Mouse (Mus musculus) lung, embryonic 15.5 days (tissue): ENCODE results near the gene Rft1. TPM values are rescaled to one million over a fixed set of nuclear protein-coding genes. Genes with fewer than 3 reads are reported as not detected.
"Not testable (repeated sequence)": the region's sequence is repeated elsewhere in the genome, so short reads cannot be mapped to it uniquely, and the experiment has no call there.

ENCODE experiments used
- ATAC-seq: fragments of 200-750 bp; cut with Nextera tagmentation; 2 replicates; pipeline ENCODE4 v1.8.0; 2017; ENCODE audit warnings: moderate number of reproducible peaks, borderline replicate concordance; ENCODE audit not compliant: low FRiP score, low TSS enrichment; ENCODE audit errors: extremely low read depth
- H3K27ac ChIP-seq: fragments of 300-500 bp; sonication (generic); 2 replicates; pipeline ENCODE4 v1.5.1; 2015; ENCODE audit warnings: moderate library complexity, mild to moderate bottlenecking, inconsistent platforms
- H3K27me3 ChIP-seq: fragments of 300-500 bp; sonication (generic); 2 replicates; pipeline ENCODE4 v1.6.1; 2015; ENCODE audit warnings: inconsistent platforms
- H3K36me3 ChIP-seq: fragments of 300-500 bp; sonication (generic); 2 replicates; pipeline ENCODE4 v1.6.1; 2015; ENCODE audit warnings: inconsistent platforms
- H3K4me1 ChIP-seq: fragments of 300-500 bp; sonication (generic); 2 replicates; pipeline ENCODE4 v1.6.1; 2015; ENCODE audit warnings: inconsistent platforms
- H3K4me2 ChIP-seq: fragments of 300-500 bp; sonication (generic); 2 replicates; pipeline ENCODE4 v1.6.1; 2015; ENCODE audit warnings: inconsistent platforms, mild to moderate bottlenecking, moderate library complexity
- H3K4me3 ChIP-seq: fragments of 300-500 bp; sonication (generic); 2 replicates; pipeline ENCODE4 v1.5.1; 2015; ENCODE audit warnings: mild to moderate bottlenecking, inconsistent platforms
- H3K9ac ChIP-seq: fragments of 300-500 bp; sonication (generic); 2 replicates; pipeline ENCODE4 v1.6.1; 2015; ENCODE audit warnings: inconsistent platforms
- H3K9me3 ChIP-seq: fragments of 300-500 bp; sonication (generic); 2 replicates; pipeline ENCODE4 v1.6.1; 2016; ENCODE audit warnings: inconsistent platforms
- WGBS: fragments of 180-500 bp; shearing (Covaris S2); methylation state at CpG from one replicate; pipeline ENCODE4 v1.1.7; 2015; 5-methylcytosine and 5-hydroxymethylcytosine counted together
- polyA plus RNA-seq: library from polyadenylated mRNA; unstranded; fragments of >200 nt; fragmentation: Nextera tagmentation; extraction: Ambion mirVana; gene quantifications from 2 replicates; pipeline ENCODE4 v1.2.1, GENCODE M21; 2015

The Rft1 gene
- polyA plus RNA-seq, 1 experiment from 2014 or later, result 17.8 TPM

DNA sequence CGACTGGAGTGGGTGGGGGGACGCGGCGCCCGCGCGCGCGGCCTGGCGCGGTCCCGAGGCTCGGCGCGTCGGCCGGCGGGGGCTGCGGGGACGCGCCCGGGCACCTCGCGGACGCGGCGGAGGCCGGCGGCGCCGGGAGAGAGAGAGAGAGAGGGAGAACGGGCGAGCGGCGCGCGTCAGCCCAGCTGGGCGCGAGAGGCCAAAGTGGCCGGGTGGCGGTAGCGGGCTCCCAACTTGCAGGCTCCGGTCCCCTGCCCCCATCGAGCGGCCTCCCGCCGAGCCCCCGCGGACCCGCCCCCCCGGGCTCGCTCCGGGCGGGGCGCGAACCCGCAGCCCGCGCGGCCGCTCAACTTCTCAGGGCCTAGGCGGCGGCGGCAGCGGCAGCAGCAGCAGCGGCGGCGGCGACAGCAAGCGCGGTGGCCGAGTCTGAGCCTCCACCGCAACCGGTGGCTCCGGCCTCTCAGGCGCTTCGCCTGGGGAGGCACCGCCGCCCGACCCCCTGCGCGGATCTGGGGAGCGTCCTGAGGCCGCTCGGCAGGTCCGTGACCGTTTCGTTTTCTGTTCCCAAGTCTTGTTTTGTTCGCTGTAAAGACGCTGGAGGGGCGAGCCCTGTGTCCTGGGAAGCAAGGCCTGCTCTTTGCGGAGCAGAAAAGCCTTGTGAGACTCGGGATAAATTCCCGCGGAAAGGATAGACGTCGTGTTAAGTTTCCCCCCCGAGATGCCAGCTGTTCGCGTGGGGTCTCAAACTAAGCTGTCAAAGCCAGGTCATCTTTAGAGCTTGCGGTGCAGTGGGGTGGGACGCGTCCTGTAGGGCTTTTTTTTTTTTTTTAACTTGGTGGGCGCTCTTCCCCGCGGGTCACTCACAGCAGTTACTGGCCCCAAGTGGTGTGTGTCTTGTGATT, 62.1 kb downstream of the Rft1 start:
- Histone ChIP-seq H3K9ac (peak overlapping the region; percentile 71), H3K27ac (peak overlapping the region; percentile 87), H3K4me3 (peak overlapping the region; percentile 68), H3K9me3 (no peaks in the 10 kb centered on the region), H3K27me3 (peaks cover 17% of the 10 kb centered on the region), H3K36me3 (no peaks in the 10 kb centered on the region), H3K4me1 (peaks cover 13% of the 10 kb centered on the region; the same call in 1 of the 2 replicates), H3K4me2 (peak overlapping the region; percentile 94)
- WGBS, result under 1% methylated on average over 57 of the region's 106 CpGs
- peak; percentile 63 for ATAC-seq

DNA sequence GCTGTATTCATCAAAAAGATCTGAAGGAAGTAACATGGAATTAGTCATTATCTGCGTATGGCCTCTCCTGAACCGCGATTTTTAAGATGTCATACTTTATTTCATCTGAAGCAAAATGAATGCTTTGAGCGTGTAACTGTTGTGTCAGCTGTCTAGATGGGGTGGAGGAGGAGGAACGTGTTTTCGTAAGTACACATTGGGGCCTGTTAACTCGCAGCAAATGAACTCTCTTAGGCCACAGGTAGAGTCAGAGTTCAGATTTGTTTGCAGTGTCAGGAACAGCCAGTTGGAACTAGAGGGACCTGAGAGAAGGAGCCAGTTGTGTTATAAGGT, 62.8 kb downstream of the Rft1 start:
- H3K9me3 ChIP-seq, result no peaks in the 10 kb centered on the region
- peak overlapping the region; percentile 71; the same call in 1 of the 2 replicates for H3K9ac ChIP-seq
- H3K4me2 ChIP-seq, result peak overlapping the region; percentile 94
- no peak for ATAC-seq
- H3K27ac ChIP-seq, result no peak overlapping the region
- WGBS, result 6% methylated on average over 7 of the region's 7 CpGs
- no peaks in the 10 kb centered on the region for H3K36me3 ChIP-seq
- H3K27me3 ChIP-seq, result peaks cover 17% of the 10 kb centered on the region
- peaks cover 13% of the 10 kb centered on the region; the same call in 1 of the 2 replicates for H3K4me1 ChIP-seq
- H3K4me3 ChIP-seq, result peak overlapping the region; percentile 68

DNA sequence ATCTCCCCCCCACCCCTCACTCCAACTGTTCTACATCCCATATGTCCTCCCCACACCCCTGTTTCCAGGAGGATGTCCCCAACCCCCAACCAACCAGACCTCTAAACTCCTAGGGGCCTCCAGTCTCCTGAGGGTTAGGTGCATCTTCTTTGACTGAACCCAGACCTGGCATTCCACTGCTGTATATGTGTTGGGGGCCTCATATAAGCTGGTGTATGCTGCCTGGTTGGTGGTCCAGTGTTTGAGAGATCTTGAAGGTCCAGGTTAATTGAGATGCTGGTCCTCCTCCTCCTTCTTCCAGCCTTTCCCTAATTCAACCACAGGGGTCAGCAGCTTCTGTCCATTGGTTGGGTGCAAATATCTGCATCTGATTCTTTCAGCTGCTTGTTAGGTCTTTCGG, 64.5 kb downstream of the Rft1 start:
- not testable (repeated sequence) for H3K4me2 ChIP-seq, H3K27ac ChIP-seq, H3K9ac ChIP-seq, H3K9me3 ChIP-seq, H3K4me3 ChIP-seq, ATAC-seq, H3K36me3 ChIP-seq
- peaks cover 13% of the 10 kb centered on the region; the same call in 1 of the 2 replicates for H3K4me1 ChIP-seq
- peaks cover 17% of the 10 kb centered on the region for H3K27me3 ChIP-seq
- 90% methylated on average over 1 of the region's 1 CpGs for WGBS

DNA sequence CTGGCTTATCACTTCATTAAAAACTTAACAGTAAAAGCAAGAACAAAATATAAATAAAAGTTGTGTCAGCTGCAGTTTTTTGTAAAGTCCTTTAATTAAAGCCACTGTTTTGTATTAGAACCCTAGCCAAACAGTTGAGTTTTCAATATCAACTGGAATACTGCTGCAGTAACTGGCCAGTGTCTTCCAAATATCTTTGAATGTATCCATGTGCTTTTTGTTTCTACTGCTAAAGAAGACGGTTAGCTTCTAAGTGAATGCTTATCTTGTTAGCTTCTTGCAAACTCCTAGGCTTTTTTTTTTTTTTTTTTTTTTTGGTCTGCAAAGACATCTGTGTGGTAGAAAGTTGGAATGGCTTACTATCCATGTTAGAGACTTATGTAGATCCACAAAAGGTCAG, 65.4 kb downstream of the Rft1 start:
- Histone ChIP-seq H3K4me2 (no peak overlapping the region), H3K27me3 (peaks cover 9% of the 10 kb centered on the region), H3K4me1 (peaks cover 13% of the 10 kb centered on the region; the same call in 1 of the 2 replicates), H3K36me3 (no peaks in the 10 kb centered on the region), H3K9me3 (no peaks in the 10 kb centered on the region), H3K27ac (no peak overlapping the region), H3K9ac (no peak overlapping the region), H3K4me3 (no peak overlapping the region)
- no peak for ATAC-seq
- 63% methylated on average over 1 of the region's 1 CpGs for WGBS

DNA sequence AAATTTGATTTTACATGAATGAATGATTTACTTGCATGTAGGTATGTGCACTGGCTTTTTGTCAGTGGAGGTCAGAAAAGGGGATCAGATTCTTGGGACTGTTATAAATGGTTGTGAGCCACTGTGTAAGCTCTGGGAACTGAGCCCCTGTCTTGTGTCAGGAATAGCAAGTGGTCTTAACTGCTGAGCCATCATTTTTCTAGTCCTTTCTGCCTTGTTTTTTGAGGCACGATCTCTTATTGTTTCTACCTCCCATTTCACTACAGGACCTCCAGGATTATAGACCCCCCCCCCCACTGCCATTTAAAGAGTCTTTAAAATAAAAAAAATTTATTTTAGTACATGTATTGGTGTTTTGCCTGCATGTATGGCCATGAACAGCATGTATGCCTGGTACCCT, 67.7 kb downstream of the Rft1 start:
- no peak for ATAC-seq
- Histone ChIP-seq H3K27me3 (no peaks in the 10 kb centered on the region), H3K4me1 (0 out of 2 replicates have a peak, but pooled peaks cover 5% of the 10 kb centered on the region), H3K4me2 (no peak overlapping the region), H3K9me3 (no peaks in the 10 kb centered on the region), H3K36me3 (no peaks in the 10 kb centered on the region), H3K27ac (no peak overlapping the region), H3K4me3 (no peak overlapping the region), H3K9ac (no peak overlapping the region)
- 77% methylated on average over 1 of the region's 1 CpGs for WGBS

DNA sequence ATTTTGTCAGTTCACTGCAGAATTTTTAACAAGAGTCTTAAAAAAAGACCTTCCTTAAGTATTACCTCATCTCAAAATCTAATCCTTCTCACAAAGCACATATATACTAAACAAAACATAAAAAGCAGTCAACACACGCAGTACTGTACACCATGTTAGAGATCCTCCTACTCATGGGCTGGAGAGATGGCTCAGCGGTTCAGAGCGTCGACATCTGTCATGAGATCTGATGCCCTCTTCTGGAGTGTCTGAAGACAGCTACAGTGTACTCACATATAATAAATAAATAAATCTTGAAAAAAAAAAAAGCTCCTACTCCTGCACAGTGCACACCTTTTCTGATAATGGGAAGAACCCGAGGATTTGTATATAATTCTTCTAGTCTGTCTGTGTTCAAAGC, 68.2 kb downstream of the Rft1 start:
- Histone ChIP-seq H3K4me3 (no peak overlapping the region), H3K27me3 (no peaks in the 10 kb centered on the region), H3K4me2 (no peak overlapping the region), H3K36me3 (no peaks in the 10 kb centered on the region), H3K9me3 (no peaks in the 10 kb centered on the region), H3K9ac (no peak overlapping the region), H3K4me1 (0 out of 2 replicates have a peak, but pooled peaks cover 2% of the 10 kb centered on the region), H3K27ac (no peak overlapping the region)
- 62% methylated on average over 5 of the region's 5 CpGs for WGBS
- no peak for ATAC-seq

DNA sequence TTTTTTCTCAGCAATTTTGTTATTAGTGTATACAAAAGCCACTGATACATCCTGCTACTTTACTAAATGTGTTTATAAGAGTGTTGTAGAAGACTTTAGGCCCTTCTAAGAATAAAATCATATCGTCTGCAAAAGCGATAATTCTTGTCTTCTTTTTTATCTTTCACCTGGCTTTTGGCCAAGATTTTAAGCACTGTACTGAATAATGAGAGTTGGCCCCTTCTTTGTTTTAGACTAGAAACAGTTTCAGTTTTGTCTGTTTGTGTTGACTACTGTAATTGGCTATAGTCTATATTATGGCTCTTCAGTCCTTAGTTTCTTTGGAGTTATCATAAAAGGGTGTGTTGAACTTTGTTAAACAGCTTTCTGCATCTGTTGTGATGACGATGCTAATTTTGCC, 77.7 kb downstream of the Rft1 start:
- no peaks in the 10 kb centered on the region for H3K9me3 ChIP-seq
- H3K4me1 ChIP-seq, result no peaks in the 10 kb centered on the region
- H3K36me3 ChIP-seq, result no peaks in the 10 kb centered on the region
- no peak overlapping the region for H3K9ac ChIP-seq
- H3K27me3 ChIP-seq, result no peaks in the 10 kb centered on the region
- H3K4me3 ChIP-seq, result no peak overlapping the region
- H3K27ac ChIP-seq, result no peak overlapping the region
- ATAC-seq, result no peak
- H3K4me2 ChIP-seq, result no peak overlapping the region
- WGBS, result 48% methylated on average over 3 of the region's 3 CpGs

DNA sequence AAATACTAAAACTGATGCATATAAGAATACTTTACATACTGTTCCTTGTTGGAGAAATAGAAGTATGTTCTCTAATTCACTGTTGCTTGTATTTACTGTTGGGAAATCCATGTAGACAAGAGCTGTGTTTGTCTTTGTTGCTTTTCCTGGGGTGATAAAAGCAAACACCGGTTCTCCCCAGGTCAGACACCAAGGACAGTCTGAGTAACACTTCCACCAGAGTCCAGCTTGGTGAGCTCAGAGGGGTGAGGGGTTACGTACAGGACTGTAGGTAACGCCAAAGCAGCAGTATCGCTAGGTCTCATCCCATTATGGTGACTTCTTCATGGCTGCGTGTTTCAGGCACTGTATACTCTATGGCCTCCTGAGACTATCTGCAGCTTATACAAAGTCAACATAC, 80.5 kb downstream of the Rft1 start:
- Histone ChIP-seq H3K4me1 (no peaks in the 10 kb centered on the region), H3K4me2 (no peak overlapping the region), H3K9ac (no peak overlapping the region), H3K36me3 (no peaks in the 10 kb centered on the region), H3K27me3 (no peaks in the 10 kb centered on the region), H3K9me3 (no peaks in the 10 kb centered on the region), H3K27ac (no peak overlapping the region), H3K4me3 (no peak overlapping the region)
- WGBS, result 91% methylated on average over 5 of the region's 5 CpGs
- ATAC-seq, result no peak

DNA sequence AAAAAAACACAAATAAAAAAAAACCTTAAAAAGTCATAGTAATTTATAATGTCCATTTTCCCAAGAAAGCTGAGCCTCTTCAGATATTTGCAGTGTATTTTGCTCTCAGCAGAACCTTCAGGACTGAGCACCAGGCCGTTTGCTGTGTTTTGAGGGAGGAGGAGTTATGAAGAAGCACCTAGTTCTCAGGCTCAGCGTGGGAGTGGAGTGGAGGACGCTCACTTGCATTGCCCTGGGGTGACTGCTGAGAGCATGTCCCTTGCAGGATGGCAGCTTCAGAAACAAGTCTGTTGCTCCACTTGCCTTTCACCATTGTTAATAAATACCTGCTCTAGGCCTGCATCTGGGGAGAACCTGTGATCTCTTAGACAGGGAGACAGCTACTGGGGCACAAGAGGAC, 81.7 kb downstream of the Rft1 start:
- H3K27ac ChIP-seq, result no peak overlapping the region
- no peak for ATAC-seq
- no peak overlapping the region for H3K4me2 ChIP-seq
- H3K4me3 ChIP-seq, result no peak overlapping the region
- H3K9ac ChIP-seq, result no peak overlapping the region
- no peaks in the 10 kb centered on the region for H3K9me3 ChIP-seq
- no peaks in the 10 kb centered on the region for H3K36me3 ChIP-seq
- no peaks in the 10 kb centered on the region for H3K4me1 ChIP-seq
- no peaks in the 10 kb centered on the region for H3K27me3 ChIP-seq
- 65% methylated on average over 3 of the region's 3 CpGs for WGBS

DNA sequence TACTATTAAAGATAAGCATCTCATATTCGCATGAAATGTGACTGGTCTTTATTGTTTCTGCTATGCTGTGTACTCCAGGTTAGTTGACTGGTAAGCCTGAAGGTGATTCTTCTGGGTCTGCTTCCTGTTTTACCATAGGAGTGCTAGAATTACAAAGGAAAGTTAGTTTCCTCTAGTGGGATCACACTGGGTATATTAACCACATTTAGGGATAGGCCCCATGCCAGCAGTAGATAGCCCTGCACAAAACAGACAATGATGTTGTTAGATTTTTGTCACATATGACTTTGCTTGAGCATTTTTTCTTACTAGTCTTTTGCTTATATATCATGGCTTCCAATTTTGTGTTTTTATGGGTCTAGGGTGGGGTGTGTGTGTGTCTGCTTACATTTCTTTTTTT, 82.3 kb downstream of the Rft1 start:
- H3K4me1 ChIP-seq, result no peaks in the 10 kb centered on the region
- 71% methylated on average over 1 of the region's 1 CpGs for WGBS
- no peak overlapping the region for H3K27ac ChIP-seq
- H3K9ac ChIP-seq, result no peak overlapping the region
- ATAC-seq, result no peak
- H3K36me3 ChIP-seq, result no peaks in the 10 kb centered on the region
- no peaks in the 10 kb centered on the region for H3K9me3 ChIP-seq
- no peak overlapping the region for H3K4me2 ChIP-seq
- H3K4me3 ChIP-seq, result no peak overlapping the region
- no peaks in the 10 kb centered on the region for H3K27me3 ChIP-seq
